Mouse (Mus musculus) inflammation-experienced regulatory T-cells (primary cell): ENCODE measurements around the gene Fam243. TPM values are rescaled to one million over a fixed set of nuclear protein-coding genes. Genes with fewer than 3 reads are reported as not detected.

Source experiments
- polyA plus RNA-seq, 2 experiments: library from polyadenylated mRNA; unstranded; fragments of 100-300 nt; shearing (Covaris generic); gene quantifications; one replicate each; pipeline ENCODE4 v1.2.1; 2017

Gene Fam243
- under 1 TPM; 0.17 to 0.69 TPM for polyA plus RNA-seq

DNA sequence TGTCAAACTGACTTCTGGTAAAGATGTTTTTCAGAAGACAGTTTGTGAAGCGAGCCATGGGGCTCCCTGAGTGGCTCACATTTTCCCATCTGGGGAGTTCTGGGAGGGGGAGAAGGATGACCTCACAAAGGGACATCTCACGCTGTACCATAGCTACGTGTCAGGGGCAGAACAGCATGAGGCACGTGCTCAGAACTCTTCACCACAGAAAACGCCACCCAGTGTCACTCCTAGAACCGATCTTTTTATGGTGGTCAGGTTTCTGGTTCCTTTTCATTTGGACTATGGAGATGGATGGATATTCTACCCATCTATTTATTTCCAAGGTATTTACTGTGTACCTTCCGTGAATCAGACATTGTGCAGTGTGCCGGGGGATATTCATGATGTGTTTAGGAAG lies at the start of gene Fam243:
Gene Fam243 (minus strand): TSS at position 101 of the 400 bp plus-strand sequence.

DNA sequence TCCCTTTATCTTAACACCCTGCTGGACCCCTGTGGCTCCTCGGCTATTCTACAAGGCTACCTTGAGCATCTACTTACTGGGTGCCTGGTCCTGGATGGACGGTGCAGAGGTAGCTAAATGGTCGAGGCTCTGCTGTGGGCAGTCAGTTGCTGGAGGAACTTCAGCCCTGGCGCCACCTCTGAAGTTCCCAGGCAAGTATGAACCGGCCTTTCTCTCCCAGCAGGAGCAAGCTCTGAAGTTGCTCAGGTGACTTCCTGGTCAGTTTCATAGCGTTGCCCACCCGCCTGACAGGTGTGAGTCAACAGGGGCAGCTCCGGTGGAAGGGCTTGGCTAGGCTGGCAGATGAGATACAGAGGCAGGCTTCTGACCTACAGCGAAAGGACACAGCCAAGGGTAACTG lies 38.0 kb upstream of the Fam243 start, which contains the start of gene Kcne1:
Gene Kcne1 (minus strand): TSS at position 240 of the 400 bp plus-strand sequence.

DNA sequence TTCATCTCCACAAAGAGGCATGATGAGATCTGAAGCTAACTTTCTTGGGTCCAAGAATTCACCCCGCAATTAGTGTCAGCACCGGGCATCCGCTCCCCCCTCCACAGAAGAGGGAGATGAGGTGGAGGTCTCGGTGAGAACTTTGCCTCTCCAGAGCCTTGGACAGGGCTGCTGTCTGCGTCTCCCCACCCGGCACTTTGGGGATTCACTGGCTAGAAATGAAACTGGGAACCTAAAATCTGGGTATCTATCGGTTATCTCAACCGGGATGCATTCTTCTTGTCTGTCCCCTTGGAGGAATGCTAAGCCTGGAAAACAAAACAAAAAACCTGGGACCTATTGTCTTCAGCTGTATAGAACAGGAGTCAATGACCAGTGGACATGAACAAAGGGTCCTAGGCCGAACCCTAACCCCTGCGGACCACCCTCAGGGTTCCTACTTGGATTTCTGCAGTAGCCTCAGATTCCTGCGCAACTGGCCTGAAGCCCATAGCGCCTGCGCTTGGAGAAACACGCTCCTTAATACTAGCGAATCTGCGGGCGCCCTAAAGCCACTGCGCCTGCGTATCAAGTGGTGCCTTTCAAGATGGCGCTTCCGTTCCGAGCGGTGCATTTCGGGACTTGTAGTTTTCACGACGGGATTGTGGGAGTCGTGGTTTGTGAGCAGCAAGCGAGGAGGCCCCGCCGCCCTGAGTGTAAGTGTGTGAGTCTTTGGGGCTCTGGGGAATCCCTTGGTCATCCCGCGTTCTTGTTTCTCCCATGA lies 20.4 kb downstream of the Fam243 start, which contains the start of gene Smim11:
Gene Smim11 (plus strand): TSS at position 638 of the 763 bp plus-strand sequence.

DNA sequence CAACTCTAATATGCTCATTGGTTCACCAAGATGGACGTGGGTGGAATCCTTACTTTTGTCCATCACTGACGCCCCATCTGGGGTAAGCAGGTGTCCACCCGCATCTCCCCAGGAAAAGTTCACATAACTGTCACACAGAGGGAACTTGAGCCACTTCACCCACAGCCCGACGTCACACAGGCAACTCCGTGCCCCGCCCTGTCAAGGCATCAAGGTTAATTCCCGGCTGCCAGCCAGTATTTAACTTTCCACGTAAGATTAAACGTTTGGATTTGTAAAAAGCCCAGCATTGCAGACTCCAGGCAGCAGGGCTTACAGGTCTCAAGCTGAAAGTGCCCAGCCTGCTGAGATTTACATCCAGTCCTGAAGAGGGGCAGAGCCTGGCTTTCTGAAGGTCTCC lies 29.1 kb downstream of the Fam243 start, which contains the start of gene Kcne2:
Gene Kcne2 (plus strand): TSS at position 289 of the 400 bp plus-strand sequence.

Other genes starting within 250 kb of the Fam243 start
- gene Kcne2, start 29.1 kb downstream of the Fam243 start, polyA plus RNA-seq: under 1 TPM; 0.24 to 0.60 TPM
- 100 to 1,000 TPM; 108 to 116 TPM for gene Smim11, start 20.2 kb downstream of the Fam243 start, polyA plus RNA-seq
- not detected for gene Kcne1, start 38.0 kb upstream of the Fam243 start, polyA plus RNA-seq
- 10 to 100 TPM; 15.3 to 16.7 TPM for gene Rcan1, start 149.4 kb upstream of the Fam243 start, polyA plus RNA-seq
- 1 to 10 TPM in 1 of 2 experiments, under 1 TPM in 1; 0.22 to 1.2 TPM for gene Clic6, start 164.3 kb upstream of the Fam243 start, polyA plus RNA-seq